Mouse (Mus musculus): ENCODE data around the gene Mtmr1. TPM values are rescaled to one million over a fixed set of nuclear protein-coding genes. Genes with fewer than 3 reads are reported as not detected.

Mtmr1 gene
- polyA plus RNA-seq, 1 experiment from 2014 or later, result 23.0 TPM

- H3K4me1 ChIP-seq (ENCODE audit: control insufficient read depth, insufficient read depth, low read length), result no peaks in the 10 kb centered on the region
Measured at GRCm38 (mm10) chrX:71427491-71427890, 62.9 kb downstream of the Mtmr1 start.

GRCm38 (mm10) chrX:71430900-71431299 is 66.3 kb downstream of the Mtmr1 start:
- ATAC-seq (ENCODE audit: low FRiP score, low TSS enrichment), result no peak
- Histone ChIP-seq H3K27ac (replicated peaks; ENCODE audit: low read depth, low read length) (no peak overlapping the region), H3K4me3 (replicated peaks; ENCODE audit: low read depth, low read length) (no peak overlapping the region), H3K4me1 (ENCODE audit: control insufficient read depth, insufficient read depth, low read length) (no peaks in the 10 kb centered on the region), H3K27me3 (ENCODE audit: control insufficient read depth, insufficient read depth, low read length) (no peaks in the 10 kb centered on the region), H3K9me3 (ENCODE audit: control insufficient read depth, low read length) (no peaks in the 10 kb centered on the region), H3K9ac (replicated peaks; ENCODE audit: low read length) (no peak overlapping the region), H3K4me2 (ENCODE audit: low read length) (no peak overlapping the region), H3K36me3 (ENCODE audit: control insufficient read depth, insufficient read depth, low read length) (no peaks in the 10 kb centered on the region)
- DNase-seq, result no peak
- WGBS, result 85% methylated on average over 5 of the region's 5 CpGs

More at GRCm38 (mm10) chrX:71427491-71427890, 62.9 kb downstream of the Mtmr1 start:
- no peak overlapping the region for H3K4me3 ChIP-seq (replicated peaks; ENCODE audit: low read depth, low read length)
- ATAC-seq (ENCODE audit: low FRiP score, low TSS enrichment) (no peak), DNase-seq (no peak)
- H3K27ac ChIP-seq (replicated peaks; ENCODE audit: low read depth, low read length), result no peak overlapping the region
- no peaks in the 10 kb centered on the region for H3K36me3 ChIP-seq (ENCODE audit: control insufficient read depth, insufficient read depth, low read length)
- no peak overlapping the region for H3K9ac ChIP-seq (replicated peaks; ENCODE audit: low read length)
- H3K9me3 ChIP-seq (ENCODE audit: control insufficient read depth, low read length), result no peaks in the 10 kb centered on the region
- H3K27me3 ChIP-seq (ENCODE audit: control insufficient read depth, insufficient read depth, low read length), result no peaks in the 10 kb centered on the region
- no peak overlapping the region for H3K4me2 ChIP-seq (ENCODE audit: low read length)

- no peak for ATAC-seq (ENCODE audit: low FRiP score, low TSS enrichment)
- WGBS, result 48% methylated on average over 1 of the region's 1 CpGs
- no peak overlapping the region for H3K4me3 ChIP-seq (replicated peaks; ENCODE audit: low read depth, low read length)
- no peaks in the 10 kb centered on the region for H3K9me3 ChIP-seq (ENCODE audit: control insufficient read depth, low read length)
- no peaks in the 10 kb centered on the region for H3K4me1 ChIP-seq (ENCODE audit: control insufficient read depth, insufficient read depth, low read length)
- H3K4me2 ChIP-seq (ENCODE audit: low read length), result no peak overlapping the region
- no peak overlapping the region for H3K27ac ChIP-seq (replicated peaks; ENCODE audit: low read depth, low read length)
- no peaks in the 10 kb centered on the region for H3K27me3 ChIP-seq (ENCODE audit: control insufficient read depth, insufficient read depth, low read length)
- no peak overlapping the region for H3K9ac ChIP-seq (replicated peaks; ENCODE audit: low read length)
- DNase-seq, result peak; percentile 20
- H3K36me3 ChIP-seq (ENCODE audit: control insufficient read depth, insufficient read depth, low read length), result 0 out of 2 replicates have a peak, but pooled peaks cover 6% of the 10 kb centered on the region
Measured at GRCm38 (mm10) chrX:71434448-71434847, 69.9 kb downstream of the Mtmr1 start.

GRCm38 (mm10) chrX:71434860-71435259 is 70.3 kb downstream of the Mtmr1 start:
- H3K27me3 ChIP-seq (ENCODE audit: control insufficient read depth, insufficient read depth, low read length), result no peaks in the 10 kb centered on the region
- H3K36me3 ChIP-seq (ENCODE audit: control insufficient read depth, insufficient read depth, low read length), result 0 out of 2 replicates have a peak, but pooled peaks cover 6% of the 10 kb centered on the region
- no peak overlapping the region for H3K4me2 ChIP-seq (ENCODE audit: low read length)
- DNase-seq, result peak; percentile 25
- no peak overlapping the region for H3K4me3 ChIP-seq (replicated peaks; ENCODE audit: low read depth, low read length)
- WGBS, result 32% methylated on average over 8 of the region's 8 CpGs
- ATAC-seq (ENCODE audit: low FRiP score, low TSS enrichment), result no peak
- no peak overlapping the region for H3K9ac ChIP-seq (replicated peaks; ENCODE audit: low read length)
- H3K4me1 ChIP-seq (ENCODE audit: control insufficient read depth, insufficient read depth, low read length), result no peaks in the 10 kb centered on the region
- H3K27ac ChIP-seq (replicated peaks; ENCODE audit: low read depth, low read length), result no peak overlapping the region
- no peaks in the 10 kb centered on the region for H3K9me3 ChIP-seq (ENCODE audit: control insufficient read depth, low read length)

- Histone ChIP-seq H3K4me1 (ENCODE audit: control insufficient read depth, insufficient read depth, low read length) (no peaks in the 10 kb centered on the region), H3K4me3 (replicated peaks; ENCODE audit: low read depth, low read length) (no peak overlapping the region), H3K9me3 (ENCODE audit: control insufficient read depth, low read length) (no peaks in the 10 kb centered on the region), H3K9ac (replicated peaks; ENCODE audit: low read length) (no peak overlapping the region), H3K27ac (replicated peaks; ENCODE audit: low read depth, low read length) (no peak overlapping the region), H3K27me3 (ENCODE audit: control insufficient read depth, insufficient read depth, low read length) (no peaks in the 10 kb centered on the region), H3K36me3 (ENCODE audit: control insufficient read depth, insufficient read depth, low read length) (0 out of 2 replicates have a peak, but pooled peaks cover 10% of the 10 kb centered on the region), H3K4me2 (ENCODE audit: low read length) (no peak overlapping the region)
- no peak for DNase-seq
- ATAC-seq (ENCODE audit: low FRiP score, low TSS enrichment), result no peak
- 89% methylated on average over 2 of the region's 2 CpGs for WGBS
Measured at GRCm38 (mm10) chrX:71435542-71435941, 71.0 kb downstream of the Mtmr1 start.

GRCm38 (mm10) chrX:71439473-71439872 is 74.9 kb downstream of the Mtmr1 start:
- H3K4me3 ChIP-seq (replicated peaks; ENCODE audit: low read depth, low read length), result no peak overlapping the region
- WGBS, result 90% methylated on average over 6 of the region's 6 CpGs
- ATAC-seq (ENCODE audit: low FRiP score, low TSS enrichment), result no peak

GRCm38 (mm10) chrX:71442916-71443315 is 78.4 kb downstream of the Mtmr1 start:
- Histone ChIP-seq H3K27ac (replicated peaks; ENCODE audit: low read depth, low read length) (no peak overlapping the region), H3K9ac (replicated peaks; ENCODE audit: low read length) (no peak overlapping the region), H3K4me1 (ENCODE audit: control insufficient read depth, insufficient read depth, low read length) (no peaks in the 10 kb centered on the region), H3K27me3 (ENCODE audit: control insufficient read depth, insufficient read depth, low read length) (no peaks in the 10 kb centered on the region), H3K36me3 (ENCODE audit: control insufficient read depth, insufficient read depth, low read length) (0 out of 2 replicates have a peak, but pooled peaks cover 11% of the 10 kb centered on the region), H3K9me3 (ENCODE audit: control insufficient read depth, low read length) (no peaks in the 10 kb centered on the region), H3K4me2 (ENCODE audit: low read length) (no peak overlapping the region), H3K4me3 (replicated peaks; ENCODE audit: low read depth, low read length) (no peak overlapping the region)
- ATAC-seq (ENCODE audit: low FRiP score, low TSS enrichment), result no peak
- no peak for DNase-seq
- 87% methylated on average over 5 of the region's 5 CpGs for WGBS

More at GRCm38 (mm10) chrX:71439473-71439872, 74.9 kb downstream of the Mtmr1 start:
- Histone ChIP-seq H3K9me3 (ENCODE audit: control insufficient read depth, low read length) (no peaks in the 10 kb centered on the region), H3K4me2 (ENCODE audit: low read length) (no peak overlapping the region), H3K27ac (replicated peaks; ENCODE audit: low read depth, low read length) (no peak overlapping the region), H3K9ac (replicated peaks; ENCODE audit: low read length) (no peak overlapping the region), H3K27me3 (ENCODE audit: control insufficient read depth, insufficient read depth, low read length) (no peaks in the 10 kb centered on the region), H3K36me3 (ENCODE audit: control insufficient read depth, insufficient read depth, low read length) (0 out of 2 replicates have a peak, but pooled peaks cover 12% of the 10 kb centered on the region), H3K4me1 (ENCODE audit: control insufficient read depth, insufficient read depth, low read length) (no peaks in the 10 kb centered on the region)
- DNase-seq, result no peak

GRCm38 (mm10) chrX:71456078-71456737 is 91.6 kb downstream of the Mtmr1 start:
- Histone ChIP-seq H3K4me2 (ENCODE audit: low read length) (no peak overlapping the region), H3K27ac (replicated peaks; ENCODE audit: low read depth, low read length) (peak overlapping the region; percentile 26; the same call in 1 of the 2 replicates)

GRCm38 (mm10) chrX:71464138-71464826 is 99.7 kb downstream of the Mtmr1 start:
- H3K4me3 ChIP-seq (replicated peaks; ENCODE audit: low read depth, low read length), result no peak overlapping the region
- no peak for DNase-seq
- H3K9ac ChIP-seq (replicated peaks; ENCODE audit: low read length), result no peak overlapping the region
- ATAC-seq (ENCODE audit: low FRiP score, low TSS enrichment), result no peak
- no peak overlapping the region for H3K4me2 ChIP-seq (ENCODE audit: low read length)
- H3K36me3 ChIP-seq (ENCODE audit: control insufficient read depth, insufficient read depth, low read length), result no peaks in the 10 kb centered on the region
- H3K27me3 ChIP-seq (ENCODE audit: control insufficient read depth, insufficient read depth, low read length), result no peaks in the 10 kb centered on the region
- no peak overlapping the region for H3K27ac ChIP-seq (replicated peaks; ENCODE audit: low read depth, low read length)
- WGBS, result 80% methylated on average over 7 of the region's 7 CpGs
- H3K9me3 ChIP-seq (ENCODE audit: control insufficient read depth, low read length), result no peaks in the 10 kb centered on the region
- no peaks in the 10 kb centered on the region for H3K4me1 ChIP-seq (ENCODE audit: control insufficient read depth, insufficient read depth, low read length)

More at GRCm38 (mm10) chrX:71456078-71456737, 91.6 kb downstream of the Mtmr1 start:
- no peak overlapping the region for H3K4me3 ChIP-seq (replicated peaks; ENCODE audit: low read depth, low read length)
- no peaks in the 10 kb centered on the region for H3K36me3 ChIP-seq (ENCODE audit: control insufficient read depth, insufficient read depth, low read length)
- ATAC-seq (ENCODE audit: low FRiP score, low TSS enrichment) (no peak), DNase-seq (no peak)
- WGBS, result 81% methylated on average over 6 of the region's 6 CpGs
- no peaks in the 10 kb centered on the region for H3K27me3 ChIP-seq (ENCODE audit: control insufficient read depth, insufficient read depth, low read length)
- H3K9ac ChIP-seq (replicated peaks; ENCODE audit: low read length), result no peak overlapping the region
- no peaks in the 10 kb centered on the region for H3K4me1 ChIP-seq (ENCODE audit: control insufficient read depth, insufficient read depth, low read length)
- no peaks in the 10 kb centered on the region for H3K9me3 ChIP-seq (ENCODE audit: control insufficient read depth, low read length)

Data from midbrain, embryonic 14.5 days (tissue).